Mouse (Mus musculus): ENCODE data around the gene Auts2. TPM values are rescaled to one million over a fixed set of nuclear protein-coding genes. Genes with fewer than 3 reads are reported as not detected.
"Not testable (repeated sequence)": the region's sequence is repeated elsewhere in the genome, so short reads cannot be mapped to it uniquely, and the experiment has no call there.

The Auts2 gene
- 79.1 and 97.2 TPM in 2 replicates for polyA plus RNA-seq (2015; fragmentation: Nextera tagmentation; extraction: Ambion mirVana)

DNA sequence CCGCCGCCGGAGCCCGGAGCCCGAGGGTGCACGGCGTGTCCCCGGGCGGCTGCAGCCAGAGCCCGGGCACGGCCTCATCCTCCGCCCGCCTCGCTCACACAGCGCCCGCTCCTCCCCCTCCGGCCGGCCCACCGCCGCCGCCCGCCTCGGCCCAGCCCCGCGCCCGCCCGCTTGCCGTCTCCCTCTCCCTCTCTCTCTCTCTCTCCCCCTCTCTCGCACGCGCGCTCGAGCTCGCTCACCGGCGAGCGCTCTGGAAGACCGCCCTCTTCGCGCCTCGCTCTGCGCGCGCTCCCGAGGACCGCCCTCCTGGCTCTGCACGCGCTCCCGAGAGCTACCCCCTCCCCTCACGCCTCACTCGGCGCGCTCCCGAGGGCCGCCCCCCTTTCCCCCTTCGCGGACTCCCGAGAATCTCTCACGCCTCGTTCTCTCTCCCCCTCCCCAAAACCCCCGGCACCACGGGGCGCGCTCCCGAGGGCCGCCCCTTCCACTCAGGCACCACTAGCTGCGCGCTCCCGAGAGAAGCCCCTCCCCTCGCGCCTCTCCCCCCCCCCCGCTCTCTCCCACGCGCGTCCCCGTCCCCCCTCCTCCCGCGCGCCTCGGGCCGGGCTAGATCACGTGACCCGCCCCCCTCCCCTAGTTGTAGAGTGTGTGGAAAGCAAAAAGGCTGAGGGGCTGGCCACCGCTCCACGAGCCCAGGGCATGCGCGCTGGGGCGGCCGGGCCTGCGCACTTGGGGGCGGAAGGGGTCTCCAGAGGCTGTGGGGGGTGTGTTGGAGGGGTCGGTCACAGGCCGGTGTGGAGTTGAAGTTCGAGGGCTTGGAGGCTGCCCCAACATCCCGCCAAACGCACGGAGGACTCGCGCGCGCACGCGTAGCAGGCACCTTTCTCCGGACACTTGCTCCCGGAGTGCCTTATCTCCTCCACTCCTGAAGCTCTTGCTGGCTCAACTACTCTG, at the start of gene Auts2:
TSS of gene Auts2 (minus strand) at position 227 of the 954 bp plus-strand sequence.
- under 1% methylated on average over 80 of the region's 105 CpGs for WGBS
- Histone ChIP-seq H3K4me3 (replicated peaks; ENCODE audit: low read length) (peak within 1 kb of the TSS; percentile 95), H3K4me1 (replicated peaks; ENCODE audit: control insufficient read depth, insufficient read depth, low read length) (peaks cover 26% of the 10 kb centered on the region), H3K36me3 (ENCODE audit: control insufficient read depth, insufficient read depth) (no peaks in the 10 kb centered on the region), H3K4me2 (ENCODE audit: low read length) (peak within 1 kb of the TSS; percentile 73), H3K9me3 (ENCODE audit: control insufficient read depth, low read length) (no peaks in the 10 kb centered on the region), H3K9ac (replicated peaks; ENCODE audit: low read depth, low read length) (peak within 1 kb of the TSS; percentile 98), H3K27ac (ENCODE audit: low read length) (peak within 1 kb of the TSS; percentile 93), H3K27me3 (replicated peaks; ENCODE audit: control insufficient read depth, insufficient read depth, low read length) (no peaks in the 10 kb centered on the region)
- peak; percentile 91 for ATAC-seq

- WGBS, result 55% methylated on average over 24 of the region's 24 CpGs
- Histone ChIP-seq H3K27ac (ENCODE audit: low read length) (no peak overlapping the region), H3K27me3 (replicated peaks; ENCODE audit: control insufficient read depth, insufficient read depth, low read length) (no peaks in the 10 kb centered on the region), H3K4me3 (replicated peaks; ENCODE audit: low read length) (no peak overlapping the region), H3K9ac (replicated peaks; ENCODE audit: low read depth, low read length) (no peak overlapping the region), H3K4me2 (ENCODE audit: low read length) (no peak overlapping the region), H3K4me1 (replicated peaks; ENCODE audit: control insufficient read depth, insufficient read depth, low read length) (peaks cover 2% of the 10 kb centered on the region; the same call in 1 of the 2 replicates), H3K9me3 (ENCODE audit: control insufficient read depth, low read length) (no peaks in the 10 kb centered on the region), H3K36me3 (ENCODE audit: control insufficient read depth, insufficient read depth) (no peaks in the 10 kb centered on the region)
- ATAC-seq, result no peak
These were observed 48.9 kb upstream of the Auts2 start for GRCm38 (mm10) chr5:132591721-132592695.

- Histone ChIP-seq H3K27ac (ENCODE audit: low read length) (no peak overlapping the region), H3K4me2 (ENCODE audit: low read length) (no peak overlapping the region)
These were observed 36.6 kb upstream of the Auts2 start for GRCm38 (mm10) chr5:132579774-132580173.

GRCm38 (mm10) chr5:132560771-132561170, 17.6 kb upstream of the Auts2 start:
- not testable (repeated sequence) for H3K27me3 ChIP-seq (replicated peaks; ENCODE audit: control insufficient read depth, insufficient read depth, low read length); H3K4me3 ChIP-seq (replicated peaks; ENCODE audit: low read length); H3K4me1 ChIP-seq (replicated peaks; ENCODE audit: control insufficient read depth, insufficient read depth, low read length); H3K9me3 ChIP-seq (ENCODE audit: control insufficient read depth, low read length); H3K36me3 ChIP-seq (ENCODE audit: control insufficient read depth, insufficient read depth); H3K27ac ChIP-seq (ENCODE audit: low read length); H3K9ac ChIP-seq (replicated peaks; ENCODE audit: low read depth, low read length); H3K4me2 ChIP-seq (ENCODE audit: low read length); ATAC-seq
- 75% methylated on average over 6 of the region's 6 CpGs for WGBS

More at GRCm38 (mm10) chr5:132579774-132580173, 36.6 kb upstream of the Auts2 start:
- Histone ChIP-seq H3K9ac (replicated peaks; ENCODE audit: low read depth, low read length) (no peak overlapping the region), H3K27me3 (replicated peaks; ENCODE audit: control insufficient read depth, insufficient read depth, low read length) (no peaks in the 10 kb centered on the region), H3K9me3 (ENCODE audit: control insufficient read depth, low read length) (no peaks in the 10 kb centered on the region), H3K4me3 (replicated peaks; ENCODE audit: low read length) (no peak overlapping the region), H3K36me3 (ENCODE audit: control insufficient read depth, insufficient read depth) (no peaks in the 10 kb centered on the region), H3K4me1 (replicated peaks; ENCODE audit: control insufficient read depth, insufficient read depth, low read length) (no peaks in the 10 kb centered on the region)
- 10% methylated on average over 7 of the region's 7 CpGs for WGBS
- peak; percentile 40; the same call in 1 of the 2 replicates for ATAC-seq

DNA sequence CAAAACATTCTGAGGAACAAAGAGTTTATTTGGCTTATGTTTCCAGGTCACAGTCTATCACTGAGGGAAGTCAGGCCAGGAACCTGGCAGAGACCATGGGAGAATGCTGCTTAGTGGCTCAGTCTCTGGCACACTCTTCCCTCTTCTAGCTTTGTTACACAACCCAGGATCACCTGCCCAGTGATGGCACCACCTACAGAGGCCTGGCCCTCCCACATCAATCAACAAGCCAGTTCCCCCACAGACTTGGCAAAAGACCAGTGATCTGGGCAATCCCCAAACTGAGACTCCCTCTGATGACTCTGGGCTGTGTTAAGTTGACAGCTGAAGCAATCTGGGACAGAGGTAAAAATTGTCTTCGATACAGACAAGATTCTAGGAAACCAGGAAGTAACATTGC, 2.6 kb upstream of the Auts2 start:
- Histone ChIP-seq H3K4me3 (replicated peaks; ENCODE audit: low read length) (no peak overlapping the region), H3K27me3 (replicated peaks; ENCODE audit: control insufficient read depth, insufficient read depth, low read length) (no peaks in the 10 kb centered on the region), H3K4me2 (ENCODE audit: low read length) (no peak overlapping the region), H3K36me3 (ENCODE audit: control insufficient read depth, insufficient read depth) (no peaks in the 10 kb centered on the region), H3K9ac (replicated peaks; ENCODE audit: low read depth, low read length) (no peak overlapping the region), H3K4me1 (replicated peaks; ENCODE audit: control insufficient read depth, insufficient read depth, low read length) (peaks cover 9% of the 10 kb centered on the region), H3K27ac (ENCODE audit: low read length) (no peak overlapping the region), H3K9me3 (ENCODE audit: control insufficient read depth, low read length) (no peaks in the 10 kb centered on the region)
- ATAC-seq, result no peak
- 56% methylated on average over 1 of the region's 1 CpGs for WGBS

GRCm38 (mm10) chr5:132544176-132544995, 1.2 kb upstream of the Auts2 start:
- no peaks in the 10 kb centered on the region for H3K9me3 ChIP-seq (ENCODE audit: control insufficient read depth, low read length)
- H3K27ac ChIP-seq (ENCODE audit: low read length), result peak overlapping the region; percentile 52; the same call in 1 of the 2 replicates
- peak overlapping the region; percentile 73 for H3K4me2 ChIP-seq (ENCODE audit: low read length)
- H3K36me3 ChIP-seq (ENCODE audit: control insufficient read depth, insufficient read depth), result no peaks in the 10 kb centered on the region
- ATAC-seq, result no peak
- WGBS, result 2% methylated on average over 26 of the region's 26 CpGs
- H3K9ac ChIP-seq (replicated peaks; ENCODE audit: low read depth, low read length), result peak overlapping the region; percentile 98
- H3K27me3 ChIP-seq (replicated peaks; ENCODE audit: control insufficient read depth, insufficient read depth, low read length), result no peaks in the 10 kb centered on the region
- H3K4me1 ChIP-seq (replicated peaks; ENCODE audit: control insufficient read depth, insufficient read depth, low read length), result peaks cover 18% of the 10 kb centered on the region
- H3K4me3 ChIP-seq (replicated peaks; ENCODE audit: low read length), result peak overlapping the region; percentile 95

- no peaks in the 10 kb centered on the region for H3K9me3 ChIP-seq (ENCODE audit: control insufficient read depth, low read length)
- H3K4me1 ChIP-seq (replicated peaks; ENCODE audit: control insufficient read depth, insufficient read depth, low read length), result peaks cover 30% of the 10 kb centered on the region
- no peaks in the 10 kb centered on the region for H3K27me3 ChIP-seq (replicated peaks; ENCODE audit: control insufficient read depth, insufficient read depth, low read length)
- H3K4me2 ChIP-seq (ENCODE audit: low read length), result peak overlapping the region; percentile 73
- WGBS, result under 1% methylated on average over 28 of the region's 28 CpGs
- peak overlapping the region; percentile 93 for H3K27ac ChIP-seq (ENCODE audit: low read length)
- H3K9ac ChIP-seq (replicated peaks; ENCODE audit: low read depth, low read length), result peak overlapping the region; percentile 98
- peak; percentile 20; the same call in 1 of the 2 replicates for ATAC-seq
- peak overlapping the region; percentile 95 for H3K4me3 ChIP-seq (replicated peaks; ENCODE audit: low read length)
- H3K36me3 ChIP-seq (ENCODE audit: control insufficient read depth, insufficient read depth), result no peaks in the 10 kb centered on the region
These were observed 643 bp downstream of the Auts2 start for GRCm38 (mm10) chr5:132542381-132543020.

GRCm38 (mm10) chr5:132541951-132542350, 1.2 kb downstream of the Auts2 start:
- Histone ChIP-seq H3K27ac (ENCODE audit: low read length) (peak overlapping the region; percentile 93), H3K4me2 (ENCODE audit: low read length) (peak overlapping the region; percentile 73), H3K36me3 (ENCODE audit: control insufficient read depth, insufficient read depth) (no peaks in the 10 kb centered on the region), H3K4me1 (replicated peaks; ENCODE audit: control insufficient read depth, insufficient read depth, low read length) (peaks cover 33% of the 10 kb centered on the region), H3K27me3 (replicated peaks; ENCODE audit: control insufficient read depth, insufficient read depth, low read length) (no peaks in the 10 kb centered on the region), H3K9me3 (ENCODE audit: control insufficient read depth, low read length) (no peaks in the 10 kb centered on the region), H3K9ac (replicated peaks; ENCODE audit: low read depth, low read length) (peak overlapping the region; percentile 98), H3K4me3 (replicated peaks; ENCODE audit: low read length) (peak overlapping the region; percentile 95)
- 0% methylated on average over 13 of the region's 21 CpGs for WGBS
- ATAC-seq, result no peak
